Mouse (Mus musculus) right cerebral cortex, postnatal 25 days (tissue): ENCODE measurements around the gene Faf1.

Experiments
- DNase-seq: peaks from one replicate; pipeline ENCODE4 v3.0.0; 2022

Gene Faf1

DNA sequence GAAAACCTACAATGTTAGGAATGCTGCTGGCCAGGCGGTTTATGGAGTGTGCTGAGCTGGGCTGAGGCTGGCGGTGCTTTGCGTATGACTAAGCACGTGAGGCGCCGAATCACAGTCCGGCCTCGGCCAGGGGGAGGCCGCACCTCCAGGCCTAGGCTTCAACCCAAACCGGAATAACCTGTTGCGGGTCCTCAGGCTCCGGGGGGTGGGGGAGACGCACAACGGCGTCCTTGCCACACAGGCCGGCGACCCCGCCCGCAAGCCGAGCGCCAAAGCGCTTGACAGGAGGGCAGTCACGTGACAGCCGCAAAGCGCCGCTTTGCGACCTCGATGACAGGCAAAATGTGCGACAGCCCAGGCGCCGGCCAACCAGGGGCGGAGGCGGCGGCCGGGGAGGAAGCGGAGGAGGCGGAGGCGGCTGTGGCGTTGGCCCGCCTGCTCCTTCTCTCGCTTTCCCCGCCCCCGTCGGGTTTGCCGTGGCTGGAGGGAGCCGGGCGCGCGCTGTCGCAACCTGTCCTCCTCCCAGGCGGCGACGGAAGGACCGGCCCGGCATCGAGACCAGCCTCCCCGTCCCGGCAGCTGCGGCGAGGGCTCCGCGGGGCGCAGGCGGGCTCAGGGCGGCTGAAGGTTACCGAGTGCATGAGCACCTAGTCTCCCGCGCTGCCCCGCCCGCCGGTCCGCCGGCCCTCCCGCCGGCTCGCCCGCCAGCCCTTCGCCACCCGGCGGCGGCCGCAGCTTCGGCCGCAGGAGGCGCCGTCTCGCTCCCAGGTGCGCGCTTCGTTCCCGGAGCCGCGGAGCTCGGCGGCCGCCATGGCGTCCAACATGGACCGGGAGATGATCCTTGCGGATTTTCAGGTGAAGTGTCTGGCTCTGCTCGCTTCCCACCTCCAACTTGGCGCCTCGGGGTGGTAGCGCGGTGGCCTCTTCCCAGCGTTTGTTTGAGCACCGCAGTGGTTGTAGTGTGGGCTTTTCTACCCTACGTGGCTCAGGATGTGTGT is at the start of gene Faf1:
Gene Faf1 (plus strand): TSS at position 371 of the 998 bp plus-strand sequence.
- DNase-seq, result peak; percentile 97

DNA sequence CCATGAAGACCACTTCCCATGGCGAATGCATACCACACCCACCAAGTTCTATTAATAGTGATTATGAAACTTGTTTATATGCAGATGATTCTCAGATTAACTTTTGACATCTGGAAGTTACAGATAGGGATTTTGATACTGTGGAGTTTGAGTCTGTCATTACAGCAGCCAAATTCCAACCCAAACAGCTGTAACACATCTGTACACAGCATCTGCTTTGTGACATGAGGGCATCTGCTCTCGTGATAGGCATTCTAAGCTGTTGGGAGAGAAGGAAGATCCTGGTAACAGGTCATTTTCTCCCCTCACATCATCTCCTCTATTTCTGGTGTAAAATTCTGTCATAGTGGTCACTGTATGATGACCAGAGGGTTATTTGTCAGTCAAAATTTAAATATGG is 46.2 kb upstream of the Faf1 start:
- no peak for DNase-seq

DNA sequence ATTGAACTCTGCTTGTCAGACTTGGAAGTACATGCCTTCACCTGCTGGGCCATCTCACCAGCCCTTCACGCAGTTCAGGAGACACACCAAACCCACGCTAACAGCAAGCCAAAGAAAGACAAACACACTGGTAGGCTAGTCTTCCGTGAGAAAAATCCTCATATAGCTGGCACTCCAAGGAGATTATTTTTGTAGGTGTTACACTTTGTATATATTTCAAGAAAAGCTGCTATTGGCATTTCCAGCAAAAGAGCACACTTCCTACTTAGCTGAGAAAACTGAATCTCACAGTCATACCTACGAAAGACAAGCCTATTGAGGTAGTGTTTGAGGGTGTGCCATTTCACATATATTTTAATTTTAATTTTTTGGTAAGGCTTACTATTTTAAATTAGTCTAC is 45.4 kb upstream of the Faf1 start:
- DNase-seq, result no peak

DNA sequence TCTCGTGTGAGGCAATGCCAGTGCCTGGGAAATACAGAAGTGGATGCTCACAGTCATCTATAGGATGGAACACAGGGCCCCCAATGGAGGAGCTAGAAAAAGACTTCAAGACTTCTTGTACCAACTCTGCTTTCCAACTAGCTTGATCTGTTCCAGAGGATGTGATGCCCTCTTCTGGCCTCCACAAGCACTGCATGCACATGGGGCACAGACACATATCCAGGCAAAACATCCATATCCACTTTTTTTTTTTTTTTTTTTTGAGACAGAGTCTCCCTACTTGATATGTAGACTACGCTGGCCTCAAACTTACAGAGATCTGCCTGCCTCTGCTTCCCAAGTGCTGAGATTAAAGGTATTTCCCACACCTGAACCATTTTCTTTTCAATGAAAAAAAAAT is 41.4 kb upstream of the Faf1 start:
- no peak for DNase-seq

DNA sequence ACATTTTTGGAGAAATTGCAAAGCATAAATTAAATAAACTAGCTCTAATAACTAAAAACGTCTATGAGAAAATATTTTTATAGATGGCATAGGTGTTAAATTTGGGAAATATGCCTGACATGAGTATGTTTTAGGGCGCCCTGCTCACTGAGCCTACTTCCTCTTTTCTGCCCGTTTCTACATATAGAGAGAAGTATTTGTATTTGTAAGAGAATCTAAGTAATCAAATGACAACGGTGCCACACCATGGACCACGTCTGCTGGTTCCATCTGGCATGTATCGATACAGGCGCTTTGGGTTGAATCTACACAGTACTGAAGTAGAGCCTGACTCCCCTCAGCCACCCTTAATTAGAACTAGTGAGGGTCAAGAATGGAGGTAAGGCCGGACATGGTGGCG is 37.0 kb upstream of the Faf1 start:
- no peak for DNase-seq

DNA sequence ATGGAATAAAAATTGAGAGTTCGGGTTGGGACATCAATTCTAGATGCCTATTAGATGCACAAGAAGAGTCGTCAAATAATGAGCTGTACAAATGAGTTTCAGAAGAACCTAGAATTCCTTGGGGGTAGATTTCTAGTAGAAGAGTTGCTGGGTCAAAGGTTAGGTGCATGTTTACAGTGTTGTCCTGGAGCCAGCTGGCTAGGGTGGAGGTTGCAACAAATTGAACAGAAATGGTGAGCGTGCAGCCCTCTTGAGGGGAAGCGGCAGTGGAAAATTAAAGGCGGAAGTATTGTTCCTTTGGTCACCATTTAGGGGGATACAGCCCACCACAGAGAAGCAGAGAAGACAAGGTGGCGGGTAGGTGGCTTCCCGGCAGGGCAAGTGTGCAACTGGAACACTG is 36.2 kb upstream of the Faf1 start:
- no peak for DNase-seq

DNA sequence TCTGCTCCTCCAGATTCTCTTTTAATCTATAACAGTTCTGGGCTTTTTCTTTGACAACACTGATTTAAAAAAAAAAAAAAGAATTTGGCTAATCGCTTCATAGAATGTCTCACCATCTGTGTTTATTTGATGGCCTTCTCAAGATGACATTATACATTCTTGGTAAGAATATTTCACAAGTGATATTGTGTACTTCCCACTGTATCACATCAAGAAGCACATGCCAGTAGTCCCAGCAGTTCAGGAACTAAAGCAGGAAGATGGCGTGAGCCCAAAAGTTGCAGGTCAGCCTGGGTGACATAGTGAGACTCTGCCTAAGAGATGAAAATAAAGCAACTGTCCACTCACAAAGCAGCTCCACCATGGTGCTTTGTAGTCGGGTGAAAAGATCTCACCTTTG is 34.9 kb upstream of the Faf1 start:
- DNase-seq, result no peak

DNA sequence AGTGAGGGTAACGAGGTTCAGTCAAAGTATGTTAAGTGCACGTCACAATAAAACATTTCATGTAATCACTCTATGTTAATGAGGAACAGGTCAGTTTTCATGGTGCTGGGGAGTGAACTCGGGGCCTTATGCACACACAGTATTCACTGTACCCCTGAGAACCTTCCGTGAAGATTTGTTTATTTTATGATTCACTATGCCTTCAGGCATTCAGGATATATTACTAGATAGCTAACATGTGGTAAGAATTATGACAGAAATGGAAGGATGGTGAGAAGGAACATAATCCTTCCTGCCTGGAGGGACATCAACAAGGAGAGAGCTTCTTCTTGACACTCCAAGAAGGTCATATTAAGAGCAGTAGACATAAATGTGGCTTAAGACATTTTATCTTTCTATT is 29.1 kb upstream of the Faf1 start:
- DNase-seq, result no peak

DNA sequence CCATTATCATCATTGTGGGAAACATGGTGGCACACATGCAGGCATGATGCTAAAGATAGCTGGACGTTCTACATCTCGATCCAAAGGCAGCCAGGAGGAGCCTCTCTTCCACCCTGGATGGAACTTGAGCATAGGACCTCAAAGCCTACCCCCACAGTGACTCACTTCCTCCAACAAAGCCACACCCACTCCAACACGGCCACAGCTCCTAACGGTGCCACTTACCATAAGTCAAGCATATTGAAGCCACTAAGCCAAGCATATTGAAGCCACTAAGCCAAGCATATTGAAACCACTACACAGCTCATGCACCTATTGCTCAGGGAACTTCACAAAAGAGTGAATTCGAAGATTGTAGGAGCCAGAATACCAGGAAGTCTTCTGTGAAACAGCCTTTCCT is 27.1 kb upstream of the Faf1 start:
- no peak for DNase-seq

DNA sequence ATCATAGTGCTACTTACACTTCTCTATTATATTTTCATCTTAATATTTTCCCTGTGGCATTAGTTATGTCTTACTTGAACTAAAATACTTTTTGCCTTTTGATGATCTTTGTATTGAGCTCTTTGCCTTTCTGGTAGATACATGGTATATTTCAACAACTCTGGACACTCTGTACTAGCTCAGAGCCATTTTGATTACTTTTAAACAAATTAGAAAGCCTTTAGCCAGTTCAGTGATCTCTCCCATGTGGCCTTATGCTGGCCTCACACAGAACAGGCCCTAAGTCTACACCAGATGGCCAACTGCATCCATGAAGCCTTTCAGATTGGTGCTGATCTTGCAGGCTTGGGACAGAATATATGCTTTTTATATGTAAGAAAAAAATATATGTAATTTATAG is 23.1 kb upstream of the Faf1 start:
- DNase-seq, result no peak

DNA sequence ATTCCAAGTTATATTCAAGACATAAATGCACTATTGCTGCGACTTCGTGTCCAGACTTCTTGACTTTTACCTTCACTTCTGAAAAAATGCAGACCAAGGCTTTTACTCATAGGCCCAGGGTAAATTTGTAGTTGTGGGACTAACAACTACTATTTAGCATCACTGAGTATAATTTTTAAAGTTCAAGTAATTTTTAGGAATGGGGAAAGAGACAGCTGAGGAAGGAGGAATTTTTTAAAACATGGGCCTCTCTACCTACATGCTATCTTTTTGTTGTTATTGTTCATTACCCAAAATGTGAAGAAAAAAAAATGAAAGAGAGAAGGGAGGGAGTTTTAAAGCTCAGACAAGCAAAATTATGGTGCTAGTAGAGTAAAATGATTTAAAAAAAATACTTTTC is 21.7 kb upstream of the Faf1 start:
- no peak for DNase-seq

DNA sequence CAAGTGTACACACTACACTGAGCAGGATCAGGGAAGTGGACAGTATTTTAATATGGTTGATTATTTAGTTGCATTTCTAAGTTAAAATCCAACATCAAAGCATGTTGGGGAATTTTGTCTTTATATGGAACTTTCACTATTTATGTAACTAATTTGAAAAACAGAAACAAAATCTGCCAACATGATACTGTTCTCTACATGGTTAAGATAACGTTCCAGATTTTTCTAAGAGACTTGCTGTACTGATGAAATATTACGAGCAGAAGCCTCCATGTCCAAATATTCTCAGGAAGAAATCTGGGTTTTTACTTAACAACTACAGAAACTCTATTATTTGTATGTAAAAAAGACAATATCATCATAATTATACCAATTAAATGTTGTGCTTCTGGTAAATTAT is 20.6 kb upstream of the Faf1 start:
- DNase-seq, result no peak

DNA sequence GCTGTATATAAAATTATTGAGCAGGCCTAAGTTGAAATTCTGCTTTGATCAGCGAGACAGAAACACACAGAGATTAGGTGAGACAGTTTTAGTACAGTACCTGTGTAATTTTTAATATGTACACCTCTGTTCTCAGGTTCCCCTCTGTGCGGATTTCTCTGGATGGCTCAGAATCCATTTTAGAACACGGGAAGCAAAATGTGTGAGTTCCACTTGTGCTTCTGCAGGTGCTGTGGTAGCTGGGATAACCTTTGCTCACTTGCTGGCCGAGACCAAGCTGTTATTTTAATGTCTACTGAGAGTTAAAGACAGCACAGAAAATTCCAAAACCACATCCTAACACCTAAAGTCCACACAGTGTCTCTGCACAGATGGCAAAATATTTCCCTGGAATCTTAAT is 20.1 kb upstream of the Faf1 start:
- no peak for DNase-seq

DNA sequence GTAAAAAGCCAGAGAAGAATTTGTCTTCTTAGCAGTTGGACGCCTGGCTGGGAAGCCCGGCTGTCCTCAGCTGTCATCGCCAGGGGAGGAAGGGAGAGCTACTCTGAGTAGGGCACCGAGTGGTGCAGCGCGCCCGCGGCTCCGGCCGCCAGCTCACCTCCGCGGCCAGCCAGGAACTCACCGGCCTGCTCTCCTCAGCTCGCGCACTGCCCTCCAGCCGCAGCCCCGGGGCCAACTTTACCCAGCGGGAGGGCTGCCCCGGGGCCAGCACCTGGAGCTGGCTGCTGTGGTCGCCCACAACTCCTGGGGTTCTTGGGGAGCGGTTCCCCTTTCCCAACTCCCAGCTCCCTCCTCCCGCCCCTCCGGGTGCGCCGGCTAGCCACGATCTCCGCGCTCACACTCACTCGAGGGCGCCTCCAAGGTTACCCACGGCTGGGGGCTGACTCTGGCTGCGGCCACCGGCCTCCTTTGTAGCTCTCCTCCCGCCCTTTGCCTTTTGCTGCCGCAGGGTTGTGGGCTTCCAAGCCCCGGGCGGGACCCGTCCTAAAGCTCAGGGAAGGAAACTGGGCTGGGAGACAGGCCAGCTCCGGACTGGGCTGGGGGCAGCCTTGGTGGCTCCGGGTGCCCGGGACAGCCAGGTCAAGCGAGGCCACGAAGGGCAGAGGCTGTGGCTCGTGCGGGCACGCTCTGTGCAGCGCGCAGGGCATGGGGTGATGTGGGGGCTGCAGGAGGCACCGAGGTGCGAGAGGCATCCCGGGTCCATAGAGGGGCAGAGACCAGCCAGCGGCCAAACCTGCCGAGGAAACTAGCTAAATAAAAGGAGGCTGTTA is 19.2 kb upstream of the Faf1 start:
- DNase-seq, result peak; percentile 14

DNA sequence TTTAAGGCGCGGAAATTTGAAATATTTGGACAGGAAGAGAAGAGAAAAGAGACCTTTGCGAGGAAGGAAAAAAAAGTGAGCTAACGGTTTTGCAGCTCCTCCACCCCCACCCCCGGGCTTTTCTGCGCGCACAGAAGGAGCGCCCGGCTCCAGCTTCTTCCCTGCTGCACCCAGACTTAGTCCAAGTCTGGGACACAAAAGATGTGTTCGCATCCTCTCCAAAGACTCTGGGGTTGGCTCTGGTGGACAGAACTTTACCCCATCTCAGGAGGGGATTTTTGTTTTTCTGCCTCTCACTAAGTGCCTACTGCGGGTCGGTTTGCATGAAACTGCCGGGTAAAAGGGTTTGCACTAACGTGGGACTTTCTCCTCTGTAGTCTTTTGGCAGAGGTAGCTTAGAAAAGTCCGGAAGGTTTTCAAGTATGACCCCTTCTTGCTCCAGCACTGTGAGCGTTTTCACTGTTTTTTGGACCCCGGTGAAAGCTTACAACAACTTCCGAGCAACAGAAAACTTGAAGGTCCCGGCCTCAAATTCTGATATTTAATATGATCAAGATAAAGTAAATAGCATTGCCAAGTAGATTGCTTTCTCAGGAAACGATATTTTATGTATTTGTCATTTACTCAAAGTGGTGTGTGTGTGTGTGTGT is 18.4 kb upstream of the Faf1 start:
- DNase-seq, result no peak

DNA sequence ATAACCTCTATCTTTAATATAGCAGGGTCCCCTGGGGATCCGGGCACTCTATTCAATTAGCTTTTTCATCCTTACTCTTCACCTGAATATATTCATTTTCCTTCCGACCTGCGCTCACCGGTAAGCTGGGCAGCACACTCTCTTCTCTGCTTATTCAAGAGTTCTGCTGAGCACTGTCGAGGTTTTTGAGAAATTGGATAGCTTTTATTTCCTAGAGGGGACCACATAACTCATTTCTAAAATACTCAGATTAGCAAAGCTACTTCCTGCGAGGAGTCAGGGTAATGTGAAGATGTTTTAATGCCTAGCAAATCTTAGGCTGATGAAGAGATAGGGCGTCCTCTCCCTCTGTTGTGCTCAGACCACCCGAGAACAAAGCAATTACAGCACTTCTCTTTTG is 17.6 kb upstream of the Faf1 start:
- no peak for DNase-seq

DNA sequence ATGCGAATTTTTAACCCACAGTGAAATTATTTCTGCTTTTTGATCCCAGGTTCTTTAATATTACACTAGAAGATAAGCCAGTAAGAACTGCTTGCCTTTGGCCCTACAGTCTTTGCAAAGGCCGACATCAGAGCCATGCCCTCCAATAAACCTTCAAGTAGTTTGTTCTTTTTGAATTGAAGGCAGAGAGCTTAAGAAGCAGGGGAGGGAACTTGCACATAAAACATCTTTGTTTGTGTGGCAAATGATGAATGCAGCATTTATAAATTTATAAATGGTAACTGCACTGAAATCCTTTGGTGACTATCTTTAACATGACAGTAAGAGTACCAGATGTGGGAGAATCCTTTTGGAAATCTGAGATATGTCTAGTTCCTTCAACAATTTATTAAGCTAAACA is 16.8 kb upstream of the Faf1 start:
- no peak for DNase-seq

DNA sequence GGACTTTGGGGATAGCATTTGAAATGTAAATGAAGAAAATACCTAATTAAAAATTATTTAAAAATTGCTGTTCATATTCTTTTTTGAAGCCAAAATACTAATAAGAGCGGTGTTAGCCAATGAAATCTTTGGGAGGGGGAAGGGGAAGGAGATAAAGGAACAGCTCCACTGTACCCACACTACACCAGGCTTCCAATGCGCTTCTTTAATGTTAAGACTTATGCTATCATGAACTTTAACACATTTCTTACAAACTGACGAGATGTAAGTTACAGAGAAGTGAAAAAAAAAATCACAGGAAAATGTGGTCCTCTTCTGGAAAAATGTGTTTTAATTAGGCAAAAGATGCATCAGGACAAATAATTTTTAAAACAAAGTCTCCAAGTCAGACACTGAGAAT is 15.8 kb upstream of the Faf1 start:
- DNase-seq, result no peak

DNA sequence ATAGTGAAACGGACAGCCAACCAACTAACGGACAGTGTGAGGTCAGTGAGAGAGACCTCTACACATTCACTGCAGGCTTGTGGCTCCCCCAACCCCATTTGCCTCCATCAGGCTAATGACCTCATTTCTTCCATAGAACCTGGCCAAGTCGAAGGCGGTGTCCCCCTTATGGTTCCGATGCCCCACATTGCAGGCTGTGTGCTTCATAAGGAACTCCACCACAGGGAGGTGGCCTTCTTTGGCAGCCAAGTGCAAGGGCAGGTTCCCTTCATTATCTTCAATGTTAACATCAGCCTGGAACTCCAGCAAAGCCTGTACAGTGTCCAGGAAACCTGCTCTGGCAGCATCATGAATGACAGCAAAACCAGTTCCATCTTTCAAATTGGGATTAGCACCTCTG is 15.2 kb upstream of the Faf1 start:
- DNase-seq, result no peak

DNA sequence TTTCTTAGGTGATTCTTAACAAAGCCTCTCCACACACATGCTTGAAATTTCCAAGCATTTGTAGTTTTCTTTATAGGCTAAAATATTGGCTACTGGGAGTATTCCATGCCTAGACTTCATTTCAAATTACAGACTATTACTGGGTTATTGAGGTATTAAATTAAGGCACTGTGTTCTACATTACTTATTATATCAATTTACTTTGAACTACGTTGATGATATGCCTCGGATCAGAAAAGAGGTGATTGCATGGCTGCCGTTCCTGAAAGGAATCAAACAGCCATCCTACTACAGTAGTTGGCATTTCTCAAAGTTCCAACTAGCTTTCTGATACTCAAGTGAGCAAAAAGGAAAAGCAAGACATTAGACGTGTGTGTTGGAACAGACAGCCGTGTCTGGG is 14.1 kb upstream of the Faf1 start:
- DNase-seq, result no peak

DNA sequence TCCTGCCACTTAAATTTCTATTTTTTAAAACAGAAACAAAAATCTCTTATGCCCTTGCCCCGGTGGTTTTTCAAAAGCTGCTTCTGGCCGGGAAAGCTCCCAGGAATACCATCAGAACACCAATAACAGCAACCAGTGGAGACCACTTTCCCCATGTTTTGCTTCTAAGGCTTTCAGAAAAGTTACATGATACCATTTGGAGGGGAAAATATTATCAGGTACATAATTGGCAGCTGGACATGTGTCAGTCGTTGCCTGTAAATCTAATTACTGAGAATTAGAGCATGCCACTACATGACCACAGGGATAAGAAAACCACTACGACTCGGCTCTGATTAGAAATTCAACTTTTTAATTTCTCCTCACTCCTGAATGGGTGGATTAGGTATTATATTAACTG is 12.3 kb upstream of the Faf1 start:
- no peak for DNase-seq

DNA sequence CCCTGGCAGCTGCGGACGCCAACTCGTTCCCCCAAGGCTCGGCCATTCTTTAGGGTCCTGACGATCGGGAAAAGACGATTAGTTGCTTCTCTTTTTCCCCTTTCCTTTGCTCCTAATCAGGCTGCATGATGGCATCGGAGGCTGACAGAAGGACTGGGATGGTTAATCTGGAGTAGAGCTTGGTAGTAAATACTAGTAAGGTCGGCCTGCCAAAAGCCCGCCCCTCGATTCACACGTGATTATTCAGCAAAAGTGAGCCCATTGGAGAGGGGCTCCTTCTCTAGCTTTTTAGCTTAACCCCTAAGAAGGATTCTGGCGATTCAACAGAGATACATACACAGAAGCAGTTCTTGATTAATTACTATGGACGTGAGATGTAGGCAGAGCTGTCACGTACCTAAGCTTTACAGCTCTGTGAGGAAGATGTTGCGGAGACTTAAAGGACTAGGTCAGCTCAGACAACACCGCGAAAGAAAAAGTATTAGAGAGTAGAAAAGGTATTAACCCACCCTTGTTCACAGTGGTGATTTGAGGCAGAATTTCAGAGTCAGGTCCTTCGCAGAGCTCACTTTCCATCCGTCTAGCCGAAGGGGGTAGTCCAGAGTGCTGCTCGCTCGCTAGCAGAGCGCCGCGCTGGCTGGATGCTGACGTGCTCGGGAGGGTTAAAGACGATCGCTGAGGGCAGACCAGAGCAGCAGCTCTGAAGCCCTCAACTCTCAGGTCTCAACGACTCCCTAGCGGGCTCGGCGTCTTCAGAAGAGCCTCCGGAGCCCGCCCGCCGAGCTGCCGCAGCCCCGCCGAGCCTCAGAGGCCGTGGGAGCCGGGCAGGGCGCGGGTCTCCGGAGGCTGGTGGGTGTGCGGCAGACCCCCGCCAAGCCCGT is 11.0 kb upstream of the Faf1 start:
- peak; percentile 14 for DNase-seq
